Comparison of ENCODE assay signal across 23 mouse cellular contexts in genomic region chr16:51967051-51967845, GRCm38 (mm10).
DNase-seq lines count a peak whose midpoint lies in the region; TF ChIP-seq lines count a peak whose summit lies in the region.
"Had no signal": no experiment of that assay in that cellular context is flagged by ENCODE, and none has a peak within 500 bp of the region (broad histone marks: within the 10 kb centered on the region; RNA-seq: fewer than 3 reads in every experiment).

No protein-coding gene starts in this region.

- H3K36me3 ChIP-seq in kidney, adult 2 months (ENCODE audit: control insufficient read depth, insufficient read depth, low read length) = no peaks in the 10 kb centered on the region
- H3K36me3 ChIP-seq: forebrain, embryonic 12.5 days; G1E; heart, embryonic 13.5 days; limb, embryonic 13.5 days; liver, embryonic 15.5 days; midbrain, embryonic 12.5 days; neural tube, embryonic 13.5 days had no signal

- no peak overlapping the region for H3K4me3 ChIP-seq in kidney, adult 2 months (ENCODE audit: insufficient read depth, low read depth, low read length)
- no peak overlapping the region for H3K4me3 ChIP-seq in lung, adult 2 months (replicated peaks; ENCODE audit: extremely low read depth, low read depth, low read length)
- H3K4me3 ChIP-seq: forebrain, embryonic 12.5 days; heart, embryonic 13.5 days; limb, embryonic 13.5 days; liver, embryonic 15.5 days; midbrain, embryonic 12.5 days; neural tube, embryonic 13.5 days had no signal

- H3K4me1 ChIP-seq in kidney, adult 2 months (ENCODE audit: control insufficient read depth, insufficient read depth, low read length) = no peaks in the 10 kb centered on the region
- H3K4me1 ChIP-seq in lung, adult 2 months (ENCODE audit: control insufficient read depth, insufficient read depth, low read length) = no peaks in the 10 kb centered on the region
- H3K4me1 ChIP-seq: forebrain, embryonic 12.5 days; heart, embryonic 13.5 days; limb, embryonic 13.5 days; liver, embryonic 15.5 days; midbrain, embryonic 12.5 days; neural tube, embryonic 13.5 days had no signal

- H3K27me3 ChIP-seq in kidney, adult 2 months (replicated peaks; ENCODE audit: control insufficient read depth, insufficient read depth, low read length) = no peaks in the 10 kb centered on the region
- H3K27me3 ChIP-seq: forebrain, embryonic 12.5 days; heart, embryonic 13.5 days; limb, embryonic 13.5 days; liver, embryonic 15.5 days; midbrain, embryonic 12.5 days; neural tube, embryonic 13.5 days had no signal

- DNase-seq in adrenal gland, postnatal 10 days = peak; percentile 13
- no peak for DNase-seq in adrenal gland, postnatal 4 days (ENCODE audit: low spot score in 2 of 2)
- DNase-seq in kidney, adult 2 months = peak; percentile 17
- DNase-seq in kidney, postnatal 25 days = no peak
- peak; percentile 18 for DNase-seq in lung, postnatal 36 days
- DNase-seq in lung, adult 2 months = no peak
- DNase-seq in cerebellum, adult 9-10 months = no peak
- no peak for DNase-seq in ovary, adult 18-20 months (ENCODE audit: low spot score)
- DNase-seq: cerebellum, adult 11 months; cerebellum, postnatal 25 days; embryo, embryonic 11 days; heart, adult 18-20 months; heart, postnatal 36 days; kidney, adult 9 months; thymus, postnatal 14 days had no signal

- no peak for TF ChIP-seq CTCF in kidney, adult 2 months (conservative IDR thresholded peaks at IDR 0.05; ENCODE audit: insufficient read depth, insufficient read length, low read depth, low read length)
- no peak for TF ChIP-seq CTCF in lung, adult 2 months (IDR thresholded peaks at IDR 0.05; ENCODE audit: insufficient read depth, low read length)

- 70% methylated on average over 6 of the region's 6 CpGs for WGBS in kidney, adult 2 months
- WGBS in lung, adult 2 months = 63% methylated on average over 6 of the region's 6 CpGs

- TF ChIP-seq POLR2A in kidney, adult 2 months (IDR thresholded peaks at IDR 0.05; ENCODE audit: low read depth, low read length) = no peak
- TF ChIP-seq POLR2A in lung, adult 2 months (IDR thresholded peaks at IDR 0.05; ENCODE audit: borderline replicate concordance, extremely low read depth, low read depth, low read length) = no peak

- H3K27ac ChIP-seq in kidney, adult 2 months (ENCODE audit: insufficient read depth, low read depth, low read length) = no peak overlapping the region
- H3K27ac ChIP-seq: forebrain, embryonic 12.5 days; heart, embryonic 13.5 days; hindbrain, embryonic 14.5 days; limb, embryonic 13.5 days; liver, embryonic 15.5 days; midbrain, embryonic 12.5 days; neural tube, embryonic 13.5 days had no signal

Comparison
In these comparisons a context has a peak if more than half of its experiments do, and no peak if none do; other contexts are left out.
1. DNase-seq: peak in adrenal gland, postnatal 10 days (single experiment), kidney, adult 2 months (single experiment) and lung, postnatal 36 days (single experiment); none in adrenal gland, postnatal 4 days (0 of 2), kidney, postnatal 25 days (0 of 2), lung, adult 2 months (single experiment), cerebellum, adult 9-10 months (single experiment) and ovary, adult 18-20 months (single experiment).